Mouse (Mus musculus): ENCODE measurements around the gene P2rx6.

DNA sequence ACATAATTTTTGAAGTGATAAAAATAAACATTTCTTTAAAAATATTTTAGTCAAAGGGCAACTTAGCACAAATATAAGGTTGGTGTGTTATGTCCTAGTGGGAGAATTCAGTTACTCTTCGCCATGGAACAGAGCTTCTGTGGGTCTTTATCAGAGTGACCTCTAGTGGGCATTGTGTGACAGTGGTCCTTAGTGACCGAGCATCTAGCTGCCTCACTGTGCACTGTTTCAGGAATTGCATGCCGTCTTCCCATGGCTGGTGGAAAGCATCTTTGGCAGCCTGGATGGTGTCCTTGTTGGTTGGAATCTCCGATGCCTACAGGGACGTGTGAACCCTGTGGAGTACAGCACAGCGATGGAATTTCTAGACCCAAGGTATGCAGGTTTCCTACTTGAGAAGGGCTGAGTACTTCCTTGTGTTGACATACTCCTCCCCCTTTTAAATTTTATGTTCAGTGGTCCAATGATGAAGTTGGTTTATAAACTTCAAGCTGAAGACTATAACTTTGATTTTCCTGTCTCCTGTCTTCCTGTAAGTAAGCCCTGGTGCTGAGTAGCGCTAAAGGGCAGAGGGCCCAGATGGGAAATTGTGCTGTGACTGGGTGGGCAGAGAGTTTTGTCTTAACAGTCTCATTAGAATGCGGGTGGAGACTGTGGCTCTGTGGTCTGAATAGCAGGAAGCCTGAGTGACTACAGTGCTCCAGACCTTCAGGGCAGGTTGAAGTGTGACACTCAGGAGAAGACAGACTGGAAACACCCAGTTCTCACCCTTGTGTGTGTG is 64.0 kb downstream of the P2rx6 start:
- TF ChIP-seq CTCF (conservative IDR thresholded peaks at IDR 0.05; ENCODE audit: insufficient read depth, insufficient read length, low read depth, low read length), result peak; percentile 59
- no peak for TF ChIP-seq POLR2A (IDR thresholded peaks at IDR 0.05; ENCODE audit: low read depth, low read length)

Measured in kidney, adult 2 months (tissue).